Mouse (Mus musculus) bone marrow macrophage, adult 2 months (primary cell): Measurements from ENCODE around the gene C9.

Experiments
- CTCF ChIP-seq: IDR thresholded peaks from 2 replicates; pipeline ENCODE4 v1.5.1; 2012; ENCODE audit warnings: low read depth, mild to moderate bottlenecking, low read length, moderate library complexity
- POLR2A ChIP-seq: IDR thresholded peaks from 2 replicates; pipeline ENCODE4 v1.6.1; 2012; ENCODE audit warnings: mild to moderate bottlenecking, low read depth, low read length, borderline replicate concordance

GRCm38 (mm10) chr15:6435281-6435680 is 9.8 kb upstream of the C9 start:
- no peak for TF ChIP-seq CTCF
- TF ChIP-seq POLR2A: no peak
